Mouse (Mus musculus): Measurements from ENCODE around the gene Socs5. TPM values are rescaled to one million over a fixed set of nuclear protein-coding genes. Genes with fewer than 3 reads are reported as not detected.

Gene Socs5
- polyA plus RNA-seq, 1 experiment from 2014 or later: 16.3 TPM

GRCm38 (mm10) chr17:87174651-87175331 lies 67.3 kb downstream of the Socs5 start:
- H3K4me2 ChIP-seq: no peak overlapping the region
- no peaks in the 10 kb centered on the region for H3K27me3 ChIP-seq
- no peak overlapping the region for H3K9ac ChIP-seq
- ATAC-seq (ENCODE audit: low FRiP score, low read depth): no peak
- peaks cover 10% of the 10 kb centered on the region; the same call in 1 of the 2 replicates for H3K9me3 ChIP-seq
- H3K4me3 ChIP-seq: no peak overlapping the region
- H3K4me1 ChIP-seq (replicated peaks): peaks cover 9% of the 10 kb centered on the region
- H3K36me3 ChIP-seq: no peaks in the 10 kb centered on the region; the same call in 1 of the 2 replicates
- 88% methylated on average over 9 of the region's 9 CpGs for WGBS
- H3K27ac ChIP-seq (replicated peaks): no peak overlapping the region

DNA sequence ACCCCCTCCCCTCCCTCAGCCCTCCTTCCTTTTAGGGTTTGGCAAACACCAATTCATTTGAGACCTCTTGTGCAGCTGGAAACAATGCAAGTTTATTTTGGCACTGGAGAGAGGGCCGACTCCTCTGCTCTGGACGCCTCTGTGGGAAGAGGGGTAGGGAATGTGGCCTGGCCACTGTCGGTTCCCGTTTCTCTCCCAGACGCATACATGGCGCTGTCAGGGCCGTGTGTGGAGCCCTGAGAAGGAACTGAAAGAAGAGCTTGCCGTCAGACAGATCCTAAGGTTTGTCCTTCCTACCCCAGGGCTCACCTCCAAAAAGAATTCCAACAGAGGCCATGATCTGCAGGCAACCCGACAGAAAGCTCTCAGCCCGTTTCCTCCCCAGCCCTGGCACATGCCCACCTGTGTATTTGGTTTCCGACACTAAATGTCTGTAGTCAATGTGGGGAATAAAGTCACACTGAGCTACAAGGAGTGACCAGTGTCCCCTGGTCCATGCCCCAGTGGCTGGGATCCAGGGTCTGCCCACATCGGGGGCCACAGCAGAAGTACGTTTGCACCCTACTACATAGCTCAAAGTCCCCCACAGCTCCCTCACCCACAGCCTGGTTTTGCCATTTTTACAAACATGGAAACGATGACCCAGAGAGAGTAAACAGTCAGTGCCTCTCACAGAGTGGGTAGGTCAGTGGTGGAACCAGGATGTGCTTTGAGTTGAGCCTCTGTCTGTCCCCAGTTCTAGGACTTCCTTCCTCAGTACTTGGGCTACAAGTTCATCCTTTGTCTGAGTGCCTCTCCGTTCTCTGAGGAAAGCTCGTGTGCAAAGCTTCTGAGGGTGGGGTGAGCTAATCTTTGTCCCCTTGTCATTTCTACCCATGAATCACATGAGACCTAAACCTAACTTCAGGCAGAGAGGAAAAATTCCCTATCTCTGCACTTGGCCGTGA lies 68.9 kb downstream of the Socs5 start:
- H3K4me2 ChIP-seq: no peak overlapping the region
- peaks cover 9% of the 10 kb centered on the region for H3K4me1 ChIP-seq (replicated peaks)
- H3K9me3 ChIP-seq: peaks cover 10% of the 10 kb centered on the region; the same call in 1 of the 2 replicates
- H3K36me3 ChIP-seq: no peaks in the 10 kb centered on the region; the same call in 1 of the 2 replicates
- H3K27ac ChIP-seq (replicated peaks): no peak overlapping the region
- no peak for ATAC-seq (ENCODE audit: low FRiP score, low read depth)
- H3K27me3 ChIP-seq: no peaks in the 10 kb centered on the region
- no peak overlapping the region for H3K9ac ChIP-seq
- H3K4me3 ChIP-seq: no peak overlapping the region
- WGBS: 74% methylated on average over 17 of the region's 17 CpGs

- Histone ChIP-seq H3K27ac (replicated peaks) (no peak overlapping the region), H3K9ac (no peak overlapping the region), H3K36me3 (no peaks in the 10 kb centered on the region), H3K4me2 (no peak overlapping the region), H3K27me3 (no peaks in the 10 kb centered on the region), H3K4me3 (no peak overlapping the region), H3K4me1 (replicated peaks) (peaks cover 9% of the 10 kb centered on the region), H3K9me3 (no peaks in the 10 kb centered on the region)
- ATAC-seq (ENCODE audit: low FRiP score, low read depth): no peak
- WGBS: 32% methylated on average over 16 of the region's 16 CpGs
Observed at GRCm38 (mm10) chr17:87178596-87179590, 71.4 kb downstream of the Socs5 start.

- Histone ChIP-seq H3K4me2 (no peak overlapping the region), H3K27me3 (no peaks in the 10 kb centered on the region), H3K4me1 (replicated peaks) (peaks cover 9% of the 10 kb centered on the region), H3K36me3 (no peaks in the 10 kb centered on the region), H3K9ac (no peak overlapping the region), H3K9me3 (no peaks in the 10 kb centered on the region), H3K4me3 (no peak overlapping the region), H3K27ac (replicated peaks) (no peak overlapping the region)
- ATAC-seq (ENCODE audit: low FRiP score, low read depth): no peak
- 60% methylated on average over 9 of the region's 9 CpGs for whole genome bisulfite sequencing
Observed at GRCm38 (mm10) chr17:87179939-87180550, 72.6 kb downstream of the Socs5 start.

GRCm38 (mm10) chr17:87181683-87182346 lies 74.3 kb downstream of the Socs5 start:
- no peak for ATAC-seq (ENCODE audit: low FRiP score, low read depth)
- 88% methylated on average over 8 of the region's 8 CpGs for WGBS
- Histone ChIP-seq H3K27me3 (no peaks in the 10 kb centered on the region), H3K4me2 (no peak overlapping the region), H3K27ac (replicated peaks) (no peak overlapping the region), H3K9me3 (no peaks in the 10 kb centered on the region), H3K36me3 (no peaks in the 10 kb centered on the region), H3K4me3 (no peak overlapping the region), H3K9ac (no peak overlapping the region), H3K4me1 (replicated peaks) (peaks cover 21% of the 10 kb centered on the region)

- Histone ChIP-seq H3K4me2 (no peak overlapping the region), H3K9ac (no peak overlapping the region), H3K27ac (replicated peaks) (no peak overlapping the region), H3K9me3 (no peaks in the 10 kb centered on the region), H3K36me3 (no peaks in the 10 kb centered on the region), H3K4me3 (no peak overlapping the region), H3K27me3 (no peaks in the 10 kb centered on the region), H3K4me1 (replicated peaks) (0 out of 2 replicates have a peak, but pooled peaks cover 14% of the 10 kb centered on the region)
- 25% methylated on average over 11 of the region's 11 CpGs for WGBS
- ATAC-seq (ENCODE audit: low FRiP score, low read depth): no peak
Observed at GRCm38 (mm10) chr17:87185461-87186066, 78.1 kb downstream of the Socs5 start.

DNA sequence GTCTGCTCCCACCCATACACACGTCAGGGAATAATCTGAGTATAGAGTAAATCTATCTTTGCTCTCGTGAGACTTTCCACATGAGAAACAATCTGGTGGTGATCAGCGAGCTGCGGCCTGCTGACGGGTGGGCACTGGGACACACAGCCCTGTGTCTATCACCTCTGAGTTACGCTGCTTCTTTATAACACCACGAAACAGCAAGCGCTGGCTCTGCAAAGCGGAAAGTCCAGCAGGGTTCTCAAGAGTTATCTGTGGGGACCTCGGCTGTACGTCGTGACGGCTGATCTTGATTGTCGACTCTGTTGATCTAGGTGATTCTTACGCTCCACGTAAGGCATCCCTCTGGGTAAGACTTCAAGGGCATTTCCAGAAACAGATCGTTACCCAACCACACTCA lies 79.5 kb downstream of the Socs5 start:
- no peak for ATAC-seq (ENCODE audit: low FRiP score, low read depth)
- H3K9ac ChIP-seq: no peak overlapping the region
- H3K36me3 ChIP-seq: no peaks in the 10 kb centered on the region
- no peaks in the 10 kb centered on the region for H3K9me3 ChIP-seq
- no peaks in the 10 kb centered on the region for H3K27me3 ChIP-seq
- H3K4me1 ChIP-seq (replicated peaks): 0 out of 2 replicates have a peak, but pooled peaks cover 14% of the 10 kb centered on the region
- H3K4me3 ChIP-seq: no peak overlapping the region
- H3K4me2 ChIP-seq: no peak overlapping the region
- no peak overlapping the region for H3K27ac ChIP-seq (replicated peaks)
- 57% methylated on average over 17 of the region's 17 CpGs for WGBS

Small RNA genes lying within 50 kb of the gene (microRNA-seq; reads per million reads assigned to microRNA genes)
- gene Gm22346: not detected

Other genes with a start within 250 kb of the Socs5 start
- not detected in 2 replicates for gene Tmem247, start 190.3 kb upstream of the Socs5 start, polyA plus RNA-seq (2015; fragmentation: Nextera tagmentation; extraction: Ambion mirVana)
- 0.16 TPM in 1 of 2 replicates, not detected in the other for gene Atp6v1e2, start 159.8 kb upstream of the Socs5 start, polyA plus RNA-seq (2015; fragmentation: Nextera tagmentation; extraction: Ambion mirVana)
- 8.6 and 8.8 TPM in 2 replicates for gene Rhoq, start 144.6 kb upstream of the Socs5 start, polyA plus RNA-seq (2015; fragmentation: Nextera tagmentation; extraction: Ambion mirVana)
- 30.6 and 32.7 TPM in 2 replicates for gene Pigf, start 82.3 kb upstream of the Socs5 start, polyA plus RNA-seq (2015; fragmentation: Nextera tagmentation; extraction: Ambion mirVana)
- gene Cript, start 82.1 kb upstream of the Socs5 start, polyA plus RNA-seq (2015; fragmentation: Nextera tagmentation; extraction: Ambion mirVana): 192 and 200 TPM in 2 replicates
- gene Mcfd2, start 158.3 kb downstream of the Socs5 start, polyA plus RNA-seq (2015; fragmentation: Nextera tagmentation; extraction: Ambion mirVana): 46.1 and 46.9 TPM in 2 replicates
- gene Ttc7, start 175.2 kb downstream of the Socs5 start, polyA plus RNA-seq (2015; fragmentation: Nextera tagmentation; extraction: Ambion mirVana): 5.3 and 8.2 TPM in 2 replicates